Mouse (Mus musculus) embryonic facial prominence, embryonic 12.5 days (tissue): Measurements from ENCODE around the gene Smurf2. TPM values are rescaled to one million over a fixed set of nuclear protein-coding genes. Genes with fewer than 3 reads are reported as not detected.

Source experiments
- ATAC-seq: fragments of 200-750 bp; cut with Nextera tagmentation; 2 replicates; pipeline ENCODE4 v1.8.0; 2017; ENCODE audit not compliant: insufficient number of reproducible peaks, insufficient read depth, low FRiP score, low TSS enrichment
- H3K27ac ChIP-seq: fragments of 300-500 bp; sonication (generic); 2 replicates; pipeline ENCODE4 v1.5.1; 2016; ENCODE audit warnings: mild to moderate bottlenecking
- H3K27me3 ChIP-seq: fragments of 300-500 bp; sonication (generic); 2 replicates; pipeline ENCODE4 v1.6.1; 2016; ENCODE audit warnings: mild to moderate bottlenecking, moderate library complexity
- H3K36me3 ChIP-seq: fragments of 300-500 bp; sonication (generic); 2 replicates; pipeline ENCODE4 v1.6.1; 2016; ENCODE audit warnings: mild to moderate bottlenecking
- H3K4me1 ChIP-seq: fragments of 300-500 bp; sonication (generic); 2 replicates; pipeline ENCODE4 v1.6.1; 2016
- H3K4me2 ChIP-seq: fragments of 300-500 bp; sonication (generic); replicated peaks from 2 replicates; pipeline ENCODE4 v1.6.1; 2016; ENCODE audit warnings: mild to moderate bottlenecking, moderate library complexity
- H3K4me3 ChIP-seq: fragments of 300-500 bp; sonication (generic); 2 replicates; pipeline ENCODE4 v1.5.1; 2016; ENCODE audit warnings: mild to moderate bottlenecking
- H3K9ac ChIP-seq: fragments of 300-500 bp; sonication (generic); 2 replicates; pipeline ENCODE4 v1.6.1; 2016; ENCODE audit warnings: mild to moderate bottlenecking, moderate library complexity
- H3K9me3 ChIP-seq: fragments of 300-500 bp; sonication (generic); 2 replicates; pipeline ENCODE4 v1.6.1; 2016; ENCODE audit warnings: mild to moderate bottlenecking, moderate library complexity
- WGBS: fragments of 180-500 bp; shearing (Covaris S2); methylation state at CpG from one replicate; pipeline ENCODE4 v1.1.7; 2016; 5-methylcytosine and 5-hydroxymethylcytosine counted together
- polyA plus RNA-seq: library from polyadenylated mRNA; unstranded; fragments of >200 nt; fragmentation: Nextera tagmentation; extraction: Ambion mirVana; gene quantifications from 2 replicates; pipeline ENCODE4 v1.2.1, GENCODE M21; 2016

Gene Smurf2
- polyA plus RNA-seq = 16.5 and 18.0 TPM in 2 replicates

DNA sequence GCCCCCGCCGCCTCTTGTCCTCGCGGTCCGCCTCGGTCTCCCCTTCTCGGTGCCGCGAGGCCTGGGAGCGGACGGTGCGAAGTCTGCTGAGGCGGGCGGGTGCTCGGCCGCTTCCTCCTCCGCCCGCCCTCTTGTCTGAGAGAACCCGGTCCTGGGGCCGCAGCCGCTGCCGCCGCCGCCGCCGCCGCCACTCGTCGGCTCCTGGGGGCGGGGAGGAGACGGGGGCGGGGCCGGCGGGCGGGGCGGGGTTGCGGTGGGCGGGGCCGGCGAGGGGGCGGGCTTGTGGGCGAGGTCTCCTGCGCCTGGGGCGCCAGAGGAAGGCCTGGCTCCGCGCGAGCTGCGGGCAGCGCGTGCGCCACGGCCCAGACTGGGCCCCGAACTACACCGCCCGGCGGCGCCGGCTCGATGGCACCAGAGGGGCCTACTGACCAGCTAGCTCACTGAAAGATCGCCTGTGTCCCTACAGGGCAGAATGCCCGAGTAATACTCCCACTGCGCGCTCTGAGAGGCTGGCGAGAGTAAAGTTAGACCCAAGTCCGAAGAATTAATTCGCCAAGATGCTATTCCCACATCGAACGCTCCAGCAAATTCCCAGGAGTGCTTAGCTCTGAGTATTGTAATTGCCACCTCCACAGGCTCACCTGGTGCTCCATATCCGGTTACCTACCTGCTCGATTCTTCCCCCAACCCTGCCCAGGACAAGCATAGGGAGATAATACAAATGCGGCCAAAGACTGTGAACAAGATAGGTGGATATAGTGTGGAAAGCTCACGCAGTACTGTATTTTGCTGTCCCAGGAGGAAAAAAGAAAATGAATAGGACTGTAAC lies at the start of gene Smurf2:
Gene Smurf2 (minus strand): TSS at position 165 of the 829 bp plus-strand sequence.
- Histone ChIP-seq H3K9me3 (no peaks in the 10 kb centered on the region), H3K4me2 (peak within 1 kb of the TSS; percentile 74), H3K4me1 (peaks cover 14% of the 10 kb centered on the region), H3K9ac (peak within 1 kb of the TSS; percentile 95), H3K27me3 (no peaks in the 10 kb centered on the region), H3K4me3 (peak within 1 kb of the TSS; percentile 94), H3K36me3 (no peaks in the 10 kb centered on the region), H3K27ac (peak within 1 kb of the TSS; percentile 95)
- peak; percentile 95 for ATAC-seq
- WGBS = 3% methylated on average over 56 of the region's 72 CpGs

- H3K9me3 ChIP-seq = no peaks in the 10 kb centered on the region
- H3K36me3 ChIP-seq = no peaks in the 10 kb centered on the region
- no peak for ATAC-seq
- H3K27ac ChIP-seq = no peak overlapping the region
- H3K9ac ChIP-seq = no peak overlapping the region
- no peak overlapping the region for H3K4me2 ChIP-seq
- H3K4me3 ChIP-seq = no peak overlapping the region
- H3K27me3 ChIP-seq = no peaks in the 10 kb centered on the region
- no peaks in the 10 kb centered on the region for H3K4me1 ChIP-seq
- WGBS = 93% methylated on average over 8 of the region's 8 CpGs
Observed at GRCm38 (mm10) chr11:106969798-106970197, 49.3 kb upstream of the Smurf2 start.

DNA sequence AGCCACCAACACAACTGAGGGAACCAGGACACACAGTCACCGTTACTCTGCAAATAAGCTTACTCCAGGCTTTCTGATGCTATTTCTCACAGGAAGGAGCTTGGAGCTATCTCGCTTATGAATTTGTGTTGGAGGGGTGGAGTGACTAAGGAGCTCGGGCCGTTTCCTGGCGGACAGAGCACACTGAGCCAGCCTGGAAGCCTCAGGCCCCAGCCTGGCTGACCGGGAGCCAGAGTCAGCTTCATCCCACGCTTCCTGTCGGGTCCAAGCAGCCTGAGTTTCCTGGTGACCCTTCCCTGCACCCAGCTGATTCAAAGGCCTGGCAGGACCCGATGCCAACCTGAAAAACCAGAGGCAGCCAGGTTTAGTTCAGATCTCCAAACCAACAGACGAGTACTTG lies 47.1 kb upstream of the Smurf2 start:
- Histone ChIP-seq H3K4me1 (no peaks in the 10 kb centered on the region), H3K9me3 (no peaks in the 10 kb centered on the region), H3K4me2 (no peak overlapping the region), H3K36me3 (no peaks in the 10 kb centered on the region), H3K4me3 (no peak overlapping the region), H3K27me3 (no peaks in the 10 kb centered on the region), H3K9ac (no peak overlapping the region), H3K27ac (no peak overlapping the region)
- ATAC-seq = no peak
- WGBS = 57% methylated on average over 10 of the region's 10 CpGs

DNA sequence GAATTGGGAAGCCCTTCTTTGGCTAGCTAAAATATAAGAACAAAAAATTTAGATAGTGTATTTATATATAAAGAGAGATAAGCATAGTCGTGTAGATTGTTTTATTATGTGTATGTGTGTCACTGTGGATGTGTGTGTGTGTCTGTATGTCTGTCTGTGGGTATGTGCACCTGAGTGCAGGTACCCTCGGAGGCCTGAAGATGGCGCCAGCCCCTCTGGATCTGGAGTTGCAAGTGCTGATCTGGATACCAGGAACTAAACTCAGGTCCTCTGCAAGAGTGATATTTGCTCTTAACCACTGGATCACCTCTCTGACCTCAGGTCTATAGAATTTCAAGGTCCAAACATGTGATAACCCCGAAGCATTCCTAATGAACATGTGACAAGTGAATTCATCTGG lies 45.4 kb upstream of the Smurf2 start:
- Histone ChIP-seq H3K27ac (no peak overlapping the region), H3K9me3 (no peaks in the 10 kb centered on the region), H3K4me1 (peaks cover 3% of the 10 kb centered on the region; the same call in 1 of the 2 replicates), H3K4me3 (no peak overlapping the region), H3K4me2 (no peak overlapping the region), H3K9ac (no peak overlapping the region), H3K27me3 (no peaks in the 10 kb centered on the region), H3K36me3 (no peaks in the 10 kb centered on the region)
- no peak for ATAC-seq
- WGBS = 87% methylated on average over 4 of the region's 4 CpGs

- Histone ChIP-seq H3K9ac (no peak overlapping the region), H3K4me1 (peaks cover 3% of the 10 kb centered on the region; the same call in 1 of the 2 replicates), H3K4me3 (no peak overlapping the region), H3K4me2 (no peak overlapping the region), H3K36me3 (no peaks in the 10 kb centered on the region), H3K27me3 (no peaks in the 10 kb centered on the region), H3K9me3 (no peaks in the 10 kb centered on the region), H3K27ac (no peak overlapping the region)
- ATAC-seq = no peak
- WGBS = 88% methylated on average over 9 of the region's 9 CpGs
Observed at GRCm38 (mm10) chr11:106962310-106962709, 41.8 kb upstream of the Smurf2 start.

DNA sequence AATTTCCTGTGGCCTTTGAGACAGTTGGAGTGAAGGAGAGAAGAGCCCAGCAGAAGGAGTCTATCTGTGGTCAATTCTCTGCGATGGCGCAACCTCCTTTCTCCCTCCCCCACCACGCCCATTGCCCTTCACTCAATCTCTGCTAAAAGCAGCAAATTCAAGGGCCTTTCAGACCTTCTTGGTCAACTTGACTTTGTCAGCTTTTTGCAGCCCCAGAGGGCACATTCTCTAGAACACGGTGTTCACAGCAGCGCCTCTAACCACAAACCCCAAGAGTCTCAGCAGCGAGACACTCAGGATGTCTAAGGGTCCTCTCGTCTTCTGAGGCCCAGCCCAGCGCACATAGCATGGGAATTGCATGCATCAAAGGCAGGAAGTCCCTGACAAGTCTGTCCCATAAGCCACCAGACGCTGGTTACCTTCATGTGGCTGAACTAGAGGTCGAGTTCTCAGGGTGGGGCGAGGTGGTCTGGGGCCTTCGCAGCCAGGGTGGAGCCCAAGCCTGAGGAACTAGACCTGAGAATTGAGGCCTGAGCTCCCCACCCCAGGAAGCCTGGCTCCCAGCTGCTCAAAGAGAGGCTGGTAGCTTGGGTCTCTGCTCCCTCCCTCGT lies 41.1 kb upstream of the Smurf2 start:
- no peak for ATAC-seq
- H3K27ac ChIP-seq = no peak overlapping the region
- WGBS = 68% methylated on average over 13 of the region's 13 CpGs
- no peaks in the 10 kb centered on the region for H3K36me3 ChIP-seq
- H3K9ac ChIP-seq = no peak overlapping the region
- no peaks in the 10 kb centered on the region for H3K9me3 ChIP-seq
- H3K4me1 ChIP-seq = peaks cover 3% of the 10 kb centered on the region; the same call in 1 of the 2 replicates
- H3K4me2 ChIP-seq = no peak overlapping the region
- no peaks in the 10 kb centered on the region for H3K27me3 ChIP-seq
- H3K4me3 ChIP-seq = no peak overlapping the region

DNA sequence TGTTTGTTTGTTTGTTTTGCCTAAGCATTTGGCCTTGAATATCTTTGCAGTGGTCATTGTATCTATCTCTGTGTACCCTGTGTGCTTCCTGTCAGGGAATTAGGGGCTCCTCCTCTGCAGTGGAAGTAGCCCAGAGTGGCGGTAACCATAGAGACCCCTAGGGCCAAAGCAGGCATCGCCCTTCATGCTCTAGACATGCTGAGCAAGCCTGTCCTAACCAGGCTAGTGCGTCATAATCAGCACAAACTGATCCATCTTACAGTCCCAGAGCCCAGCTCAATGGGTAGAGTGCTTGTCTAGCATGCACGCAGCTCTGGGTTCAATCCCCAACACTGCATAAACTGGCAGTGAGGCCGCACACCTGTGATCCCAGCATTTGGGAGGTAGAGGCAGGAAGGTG lies 38.6 kb upstream of the Smurf2 start:
- WGBS = 83% methylated on average over 5 of the region's 5 CpGs
- no peak for ATAC-seq
- no peak overlapping the region for H3K9ac ChIP-seq
- peaks cover 3% of the 10 kb centered on the region; the same call in 1 of the 2 replicates for H3K4me1 ChIP-seq
- no peaks in the 10 kb centered on the region for H3K9me3 ChIP-seq
- no peak overlapping the region for H3K4me3 ChIP-seq
- no peaks in the 10 kb centered on the region for H3K27me3 ChIP-seq
- H3K36me3 ChIP-seq = no peaks in the 10 kb centered on the region
- H3K4me2 ChIP-seq = no peak overlapping the region
- H3K27ac ChIP-seq = no peak overlapping the region

- no peak overlapping the region for H3K27ac ChIP-seq
- WGBS = 89% methylated on average over 6 of the region's 6 CpGs
- H3K9ac ChIP-seq = no peak overlapping the region
Observed at GRCm38 (mm10) chr11:106958407-106959071, 38.0 kb upstream of the Smurf2 start.

GRCm38 (mm10) chr11:106957271-106957980 lies 36.9 kb upstream of the Smurf2 start:
- Histone ChIP-seq H3K27me3 (no peaks in the 10 kb centered on the region), H3K4me2 (no peak overlapping the region), H3K9ac (no peak overlapping the region), H3K36me3 (no peaks in the 10 kb centered on the region), H3K9me3 (no peaks in the 10 kb centered on the region), H3K27ac (no peak overlapping the region), H3K4me1 (peaks cover 3% of the 10 kb centered on the region; the same call in 1 of the 2 replicates), H3K4me3 (no peak overlapping the region)
- 76% methylated on average over 12 of the region's 12 CpGs for WGBS
- ATAC-seq = no peak

More at GRCm38 (mm10) chr11:106958407-106959071, 38.0 kb upstream of the Smurf2 start:
- H3K36me3 ChIP-seq = no peaks in the 10 kb centered on the region
- H3K27me3 ChIP-seq = no peaks in the 10 kb centered on the region
- H3K4me1 ChIP-seq = peaks cover 3% of the 10 kb centered on the region; the same call in 1 of the 2 replicates
- H3K9me3 ChIP-seq = no peaks in the 10 kb centered on the region
- H3K4me3 ChIP-seq = no peak overlapping the region
- ATAC-seq = no peak
- no peak overlapping the region for H3K4me2 ChIP-seq

DNA sequence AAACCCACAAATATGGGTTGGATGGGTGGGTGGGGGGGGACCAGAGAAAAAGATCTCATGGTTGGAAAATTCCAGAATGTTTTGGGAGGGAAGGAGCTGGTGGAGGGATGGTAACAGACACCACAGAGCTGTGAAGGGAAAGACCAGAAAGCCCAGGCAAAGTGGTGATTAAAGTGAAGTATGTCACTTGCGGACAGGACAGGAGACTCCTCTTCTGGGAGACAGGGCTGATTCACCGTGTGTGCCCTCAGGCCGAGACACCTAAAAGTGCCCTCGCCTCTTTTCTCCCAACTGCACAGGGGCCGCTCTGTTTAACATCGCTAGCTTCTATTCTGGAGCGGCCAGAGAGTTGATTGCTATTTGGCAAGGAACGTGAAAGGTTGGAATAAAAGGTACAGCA lies 34.1 kb upstream of the Smurf2 start:
- H3K9ac ChIP-seq = no peak overlapping the region
- no peak overlapping the region for H3K4me2 ChIP-seq
- ATAC-seq = no peak
- H3K9me3 ChIP-seq = no peaks in the 10 kb centered on the region
- H3K4me3 ChIP-seq = no peak overlapping the region
- 57% methylated on average over 8 of the region's 8 CpGs for WGBS
- no peak overlapping the region for H3K27ac ChIP-seq
- H3K27me3 ChIP-seq = no peaks in the 10 kb centered on the region
- H3K4me1 ChIP-seq = no peaks in the 10 kb centered on the region
- no peaks in the 10 kb centered on the region for H3K36me3 ChIP-seq

DNA sequence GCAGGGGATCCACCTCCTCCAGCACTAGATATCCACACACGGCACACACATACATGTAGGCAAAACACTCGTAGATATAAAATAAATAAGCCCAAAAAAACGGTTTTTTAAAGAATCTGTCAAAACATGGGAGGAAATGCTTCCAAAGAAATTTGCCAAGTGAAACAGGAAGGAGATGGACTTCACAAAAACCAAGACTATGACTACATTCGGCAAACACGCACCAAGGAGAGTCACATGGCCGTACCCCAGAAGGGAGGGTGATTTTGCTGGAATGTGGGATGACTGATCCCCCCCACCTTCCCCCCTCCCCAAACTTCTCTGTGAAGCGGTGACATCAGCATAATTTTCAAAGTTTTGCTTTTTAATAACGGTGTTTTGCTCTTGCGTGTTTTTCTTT lies 33.6 kb upstream of the Smurf2 start:
- 75% methylated on average over 9 of the region's 9 CpGs for WGBS
- Histone ChIP-seq H3K9me3 (no peaks in the 10 kb centered on the region), H3K9ac (no peak overlapping the region), H3K4me3 (no peak overlapping the region), H3K27ac (no peak overlapping the region), H3K4me2 (no peak overlapping the region), H3K4me1 (no peaks in the 10 kb centered on the region), H3K27me3 (no peaks in the 10 kb centered on the region), H3K36me3 (no peaks in the 10 kb centered on the region)
- no peak for ATAC-seq
